25 mouse cellular contexts compared by ENCODE assay signal in genomic region chr2:94932115-94932514, GRCm38 (mm10).
DNase-seq lines count a peak whose midpoint lies in the region; ATAC-seq and TF ChIP-seq lines count a peak whose summit lies in the region.
"Had no signal": no experiment of that assay in that cellular context is flagged by ENCODE, and none has a peak within 500 bp of the region (broad histone marks: within the 10 kb centered on the region; RNA-seq: fewer than 3 reads in every experiment).

No protein-coding gene starts in this region.

- H3K27me3 ChIP-seq in kidney, embryonic 14.5 days (ENCODE audit: control insufficient read depth, insufficient read depth, low read length) = no peaks in the 10 kb centered on the region
- H3K27me3 ChIP-seq in kidney, postnatal 0 days (ENCODE audit: insufficient read depth, low read length) = no peaks in the 10 kb centered on the region
- H3K27me3 ChIP-seq in kidney, embryonic 16.5 days (ENCODE audit: insufficient read depth, low read length) = no peaks in the 10 kb centered on the region
- no peaks in the 10 kb centered on the region for H3K27me3 ChIP-seq in neural tube, embryonic 13.5 days
- H3K27me3 ChIP-seq in neural tube, embryonic 15.5 days (replicated peaks) = no peaks in the 10 kb centered on the region
- H3K27me3 ChIP-seq: CH12.LX; embryonic facial prominence, embryonic 12.5 days; forebrain, embryonic 13.5 days; forebrain, embryonic 15.5 days; Patski had no signal

- H3K4me3 ChIP-seq in kidney, embryonic 14.5 days (ENCODE audit: low read length) = no peak overlapping the region
- H3K4me3 ChIP-seq in kidney, postnatal 0 days (replicated peaks; ENCODE audit: low read depth, low read length) = no peak overlapping the region
- no peak overlapping the region for H3K4me3 ChIP-seq in kidney, embryonic 16.5 days (ENCODE audit: low read length)
- H3K4me3 ChIP-seq in neural tube, embryonic 13.5 days = no peak overlapping the region
- H3K4me3 ChIP-seq in neural tube, embryonic 15.5 days (replicated peaks) = no peak overlapping the region
- H3K4me3 ChIP-seq: embryonic facial prominence, embryonic 10.5 days; embryonic facial prominence, embryonic 12.5 days; forebrain, embryonic 13.5 days; forebrain, embryonic 15.5 days had no signal

- no peak for DNase-seq in kidney, postnatal 14 days
- DNase-seq in kidney, postnatal 0 days (ENCODE audit: low spot score) = peak; percentile 7
- no peak for DNase-seq in urinary bladder, postnatal 25 days (ENCODE audit: low spot score)
- DNase-seq: adrenal gland, adult 2 months; adrenal gland, postnatal 10 days; adrenal gland, postnatal 25 days; B cell, adult 2 months; cerebellum, adult 11 months; cerebellum, adult 18-20 months; cerebellum, adult 8-10 months; cerebellum, postnatal 10 days; cerebellum, postnatal 25 days had no signal

- 30% methylated on average over 4 of the region's 4 CpGs for WGBS in kidney, embryonic 14.5 days
- WGBS in kidney, postnatal 0 days = 33% methylated on average over 4 of the region's 4 CpGs
- WGBS in kidney, embryonic 16.5 days = 40% methylated on average over 4 of the region's 4 CpGs
- WGBS in neural tube, embryonic 13.5 days = 60% methylated on average over 4 of the region's 4 CpGs
- 60% methylated on average over 4 of the region's 4 CpGs for WGBS in neural tube, embryonic 15.5 days

- no peak for TF ChIP-seq CTCF in kidney, postnatal 0 days (IDR thresholded peaks at IDR 0.05; ENCODE audit: low read depth)

- H3K4me1 ChIP-seq in kidney, embryonic 14.5 days (ENCODE audit: control insufficient read depth, insufficient read depth, low read length) = no peaks in the 10 kb centered on the region
- H3K4me1 ChIP-seq in kidney, postnatal 0 days (replicated peaks; ENCODE audit: insufficient read depth, low read length) = no peaks in the 10 kb centered on the region
- no peaks in the 10 kb centered on the region for H3K4me1 ChIP-seq in kidney, embryonic 16.5 days (ENCODE audit: insufficient read depth, low read length)
- H3K4me1 ChIP-seq in neural tube, embryonic 13.5 days (replicated peaks) = peaks cover 9% of the 10 kb centered on the region
- no peaks in the 10 kb centered on the region for H3K4me1 ChIP-seq in neural tube, embryonic 15.5 days
- H3K4me1 ChIP-seq: embryonic facial prominence, embryonic 10.5 days; embryonic facial prominence, embryonic 12.5 days; forebrain, embryonic 13.5 days; forebrain, embryonic 15.5 days had no signal

- H3K27ac ChIP-seq in kidney, embryonic 14.5 days (ENCODE audit: low read depth, low read length) = no peak overlapping the region
- H3K27ac ChIP-seq in kidney, postnatal 0 days = no peak overlapping the region
- no peak overlapping the region for H3K27ac ChIP-seq in kidney, embryonic 16.5 days (ENCODE audit: low read length)
- H3K27ac ChIP-seq in neural tube, embryonic 13.5 days (replicated peaks) = peak overlapping the region; percentile 59; the same call in 1 of the 2 replicates
- H3K27ac ChIP-seq in neural tube, embryonic 15.5 days (replicated peaks) = no peak overlapping the region
- H3K27ac ChIP-seq: embryonic facial prominence, embryonic 10.5 days; embryonic facial prominence, embryonic 12.5 days; forebrain, embryonic 13.5 days; forebrain, embryonic 15.5 days had no signal

- peak; percentile 43; the same call in 1 of the 2 replicates for ATAC-seq in kidney, embryonic 14.5 days (ENCODE audit: low FRiP score, low TSS enrichment)
- ATAC-seq in kidney, postnatal 0 days (replicated peaks; ENCODE audit: low FRiP score, low read depth) = no peak
- no peak for ATAC-seq in kidney, embryonic 16.5 days (ENCODE audit: low FRiP score, low TSS enrichment)
- peak; percentile 71 for ATAC-seq in neural tube, embryonic 13.5 days (ENCODE audit: low read depth)
- peak; percentile 75 for ATAC-seq in neural tube, embryonic 15.5 days (ENCODE audit: low FRiP score)
- ATAC-seq: activated CD4-positive, CD25-positive, alpha-beta regulatory T cell, adult 4 months; CD4-positive, CD25-positive, alpha-beta regulatory T cell, adult 4 months; forebrain, embryonic 13.5 days; forebrain, embryonic 15.5 days; Patski had no signal

- H3K36me3 ChIP-seq in kidney, embryonic 14.5 days (ENCODE audit: control insufficient read depth, insufficient read depth, low read length) = no peaks in the 10 kb centered on the region
- H3K36me3 ChIP-seq in kidney, postnatal 0 days (ENCODE audit: insufficient read depth, low read length) = no peaks in the 10 kb centered on the region
- no peaks in the 10 kb centered on the region for H3K36me3 ChIP-seq in kidney, embryonic 16.5 days (ENCODE audit: insufficient read depth, low read length)
- H3K36me3 ChIP-seq in neural tube, embryonic 13.5 days = no peaks in the 10 kb centered on the region
- H3K36me3 ChIP-seq in neural tube, embryonic 15.5 days = no peaks in the 10 kb centered on the region
- H3K36me3 ChIP-seq: embryonic facial prominence, embryonic 10.5 days; embryonic facial prominence, embryonic 12.5 days; forebrain, embryonic 15.5 days; G1E had no signal

- H3K4me2 ChIP-seq in kidney, embryonic 14.5 days (replicated peaks; ENCODE audit: low read depth, low read length) = no peak overlapping the region
- H3K4me2 ChIP-seq in kidney, postnatal 0 days (ENCODE audit: low read length) = no peak overlapping the region
- H3K4me2 ChIP-seq in kidney, embryonic 16.5 days (replicated peaks; ENCODE audit: low read depth, low read length) = no peak overlapping the region
- no peak overlapping the region for H3K4me2 ChIP-seq in neural tube, embryonic 13.5 days
- H3K4me2 ChIP-seq in neural tube, embryonic 15.5 days = no peak overlapping the region
- H3K4me2 ChIP-seq: embryonic facial prominence, embryonic 12.5 days; forebrain, embryonic 13.5 days; forebrain, embryonic 15.5 days had no signal

- H3K9ac ChIP-seq in kidney, embryonic 14.5 days (ENCODE audit: low read depth, low read length) = no peak overlapping the region
- H3K9ac ChIP-seq in kidney, postnatal 0 days (ENCODE audit: low read depth, low read length) = no peak overlapping the region
- no peak overlapping the region for H3K9ac ChIP-seq in kidney, embryonic 16.5 days (replicated peaks; ENCODE audit: low read length)
- no peak overlapping the region for H3K9ac ChIP-seq in neural tube, embryonic 13.5 days
- H3K9ac ChIP-seq in neural tube, embryonic 15.5 days (replicated peaks) = no peak overlapping the region
- H3K9ac ChIP-seq: embryonic facial prominence, embryonic 12.5 days; forebrain, embryonic 13.5 days; forebrain, embryonic 15.5 days had no signal

- H3K9me3 ChIP-seq in kidney, embryonic 14.5 days (ENCODE audit: control insufficient read depth, low read length) = no peaks in the 10 kb centered on the region
- H3K9me3 ChIP-seq in kidney, postnatal 0 days (replicated peaks; ENCODE audit: low read length) = no peaks in the 10 kb centered on the region
- no peaks in the 10 kb centered on the region for H3K9me3 ChIP-seq in kidney, embryonic 16.5 days (ENCODE audit: low read length)
- no peaks in the 10 kb centered on the region for H3K9me3 ChIP-seq in neural tube, embryonic 13.5 days
- no peaks in the 10 kb centered on the region for H3K9me3 ChIP-seq in neural tube, embryonic 15.5 days (replicated peaks)
- H3K9me3 ChIP-seq: embryonic facial prominence, embryonic 10.5 days; embryonic facial prominence, embryonic 12.5 days; forebrain, embryonic 13.5 days; forebrain, embryonic 15.5 days had no signal

Comparison
In these comparisons a context has a peak if more than half of its experiments do, and no peak if none do; other contexts are left out.
1. ATAC-seq: peak in kidney, embryonic 14.5 days (single experiment), neural tube, embryonic 13.5 days (single experiment) and neural tube, embryonic 15.5 days (single experiment); none in kidney, postnatal 0 days (single experiment) and kidney, embryonic 16.5 days (single experiment).